Mouse (Mus musculus): ENCODE results near the gene Gm281.

GRCm38 (mm10) chr14:13901611-13902067 is 12.6 kb downstream of the Gm281 start:
- no peak for TF ChIP-seq POLR2A (IDR thresholded peaks at IDR 0.05; ENCODE audit: borderline replicate concordance, low read depth, low read length)
- TF ChIP-seq CTCF (IDR thresholded peaks at IDR 0.05; ENCODE audit: low read depth, low read length): peak; percentile 61

Measured in bone marrow macrophage, adult 2 months (primary cell).